Comparison of ENCODE assay signal across 11 mouse cellular contexts in genomic region chr9:13620794-13621193, GRCm38 (mm10).
"Had no signal": no experiment of that assay in that cellular context is flagged by ENCODE, and none has a peak within 500 bp of the region (broad histone marks: within the 10 kb centered on the region; RNA-seq: fewer than 3 reads in every experiment).

No protein-coding gene starts in this region.

- H3K9ac ChIP-seq: limb, embryonic 13.5 days; liver, embryonic 14.5 days had no signal

- H3K4me2 ChIP-seq: limb, embryonic 13.5 days had no signal

- DNase-seq: kidney, adult 8-10 months; kidney, postnatal 25 days; lung, adult 18-20 months; retina, postnatal 1 day; right cerebral cortex, postnatal 4 days; spleen, adult 18-20 months; thymus, adult 18-20 months; thymus, postnatal 14 days had no signal

- H3K4me3 ChIP-seq: limb, embryonic 13.5 days had no signal

- ATAC-seq: intestine, embryonic 16.5 days had no signal

- H3K27ac ChIP-seq: limb, embryonic 13.5 days; liver, embryonic 14.5 days had no signal

- H3K27me3 ChIP-seq: limb, embryonic 13.5 days had no signal
